ENCODE assay signal across 8 mouse cellular contexts in genomic region chr15:89356372-89356771, GRCm38 (mm10). TPM values are rescaled to one million over a fixed set of nuclear protein-coding genes. Genes with fewer than 3 reads are reported as not detected.
A peak's percentile ranks its signal among the peaks of the same experiment; 100 is the strongest.
DNase-seq lines count a peak whose midpoint lies in the region; ATAC-seq and TF ChIP-seq lines count a peak whose summit lies in the region.

No protein-coding gene starts in this region.

- peak; percentile 64 for ATAC-seq in embryonic facial prominence, embryonic 11.5 days (replicated peaks; ENCODE audit: insufficient number of reproducible peaks, low FRiP score, low TSS enrichment, low read depth)

- 1% methylated on average over 15 of the region's 15 CpGs for WGBS in embryonic facial prominence, embryonic 11.5 days
- under 1% methylated on average over 15 of the region's 15 CpGs for WGBS in large intestine, adult 2 months
- 0% methylated on average over 15 of the region's 15 CpGs for whole genome bisulfite sequencing in small intestine, adult 2 months

- TF ChIP-seq CTCF in small intestine, adult 2 months (IDR thresholded peaks at IDR 0.05; ENCODE audit: extremely low read depth, insufficient read length, insufficient replicate concordance, low read depth, low read length) = no peak

- H3K27me3 ChIP-seq in embryonic facial prominence, embryonic 11.5 days (ENCODE audit: control insufficient read depth, insufficient read depth, low read length) = no peaks in the 10 kb centered on the region
- H3K27me3 ChIP-seq in small intestine, adult 2 months (ENCODE audit: control insufficient read depth, insufficient read depth, low read length) = no peaks in the 10 kb centered on the region

- H3K4me3 ChIP-seq in embryonic facial prominence, embryonic 11.5 days (ENCODE audit: low read depth, low read length) = peak overlapping the region; percentile 63
- H3K4me3 ChIP-seq in small intestine, adult 2 months (ENCODE audit: low read depth, low read length) = peak overlapping the region; percentile 97

- intact Hi-C loops in heart, postnatal 10 days (cut with DNase I) = loop anchor here (2.0 kb wide), 1 partner anchor 16 kb away; the partner anchor contains the start of gene Sco2

- no peaks in the 10 kb centered on the region for H3K4me1 ChIP-seq in embryonic facial prominence, embryonic 11.5 days (ENCODE audit: control insufficient read depth, insufficient read depth, low read length)
- peaks cover 8% of the 10 kb centered on the region for H3K4me1 ChIP-seq in small intestine, adult 2 months (ENCODE audit: control insufficient read depth, insufficient read depth, insufficient read length, low read length)

- peak overlapping the region; percentile 86 for H3K9ac ChIP-seq in embryonic facial prominence, embryonic 11.5 days (replicated peaks; ENCODE audit: low read length)

- DNase-seq in cerebellum, adult 11-12 months = peak; percentile 56
- DNase-seq in cerebellum, adult 8-10 months = no peak
- peak; percentile 98 for DNase-seq in R1 (ENCODE audit: low read depth, low spot score)
- peak; percentile 98 for DNase-seq in embryonic facial prominence, embryonic 11.5 days (ENCODE audit: low spot score)
- peak; percentile 77 for DNase-seq in heart, postnatal 10 days
- peak; percentile 42 for DNase-seq in large intestine, adult 2 months (ENCODE audit: low read depth, low spot score)
- peak; percentile 87 to 90 for DNase-seq in lung, postnatal 4 days

- peak overlapping the region; percentile 68 for H3K27ac ChIP-seq in embryonic facial prominence, embryonic 11.5 days (replicated peaks; ENCODE audit: low read depth, low read length)
- H3K27ac ChIP-seq in small intestine, adult 2 months (ENCODE audit: insufficient read depth, low read depth, low read length) = peak overlapping the region; percentile 40; the same call in 1 of the 2 replicates

- no peak for TF ChIP-seq POLR2A in small intestine, adult 2 months (IDR thresholded peaks at IDR 0.05; ENCODE audit: low read depth, low read length)

- H3K4me2 ChIP-seq in embryonic facial prominence, embryonic 11.5 days (ENCODE audit: low read depth, low read length) = peak overlapping the region; percentile 32

- peaks cover 12% of the 10 kb centered on the region for H3K36me3 ChIP-seq in embryonic facial prominence, embryonic 11.5 days (replicated peaks; ENCODE audit: control insufficient read depth, insufficient read depth, low read depth, low read length)
- H3K36me3 ChIP-seq in small intestine, adult 2 months (ENCODE audit: control insufficient read depth, insufficient read depth, low read length) = peaks cover 29% of the 10 kb centered on the region

- H3K9me3 ChIP-seq in embryonic facial prominence, embryonic 11.5 days (replicated peaks; ENCODE audit: control insufficient read depth, low read length) = no peaks in the 10 kb centered on the region

RNA-seq across cellular contexts. Expression of gene Ncaph2, which starts 0.9 kb away (rescaled TPM):
- polyA plus RNA-seq in embryonic facial prominence, embryonic 11.5 days (2014; fragmentation: Nextera tagmentation; extraction: Ambion mirVana) = 158 and 171 TPM in 2 replicates
- 10 to 100 TPM; 79.2 to 80.9 TPM for total RNA-seq in heart, postnatal 10 days (2021)
- 131 and 133 TPM in 2 replicates for polyA plus RNA-seq in large intestine, adult 2 months (2012; rRNA removed)
- polyA plus RNA-seq in small intestine, adult 2 months (2012; rRNA removed) = 56.8 and 149 TPM in 2 replicates

RNA-seq across cellular contexts. Expression of gene Lmf2, which starts 0.9 kb away (rescaled TPM):
- 21.6 and 33.5 TPM in 2 replicates for polyA plus RNA-seq in embryonic facial prominence, embryonic 11.5 days (2014; fragmentation: Nextera tagmentation; extraction: Ambion mirVana)
- total RNA-seq in heart, postnatal 10 days (2021) = 10 to 100 TPM; 44.2 to 48.9 TPM
- polyA plus RNA-seq in large intestine, adult 2 months (2012; rRNA removed) = 26.3 and 28.9 TPM in 2 replicates
- polyA plus RNA-seq in small intestine, adult 2 months (2012; rRNA removed) = 22.8 and 33.3 TPM in 2 replicates

RNA-seq across cellular contexts. Expression of gene Sco2, which starts 17.3 kb away (rescaled TPM):
- 4.8 and 5.2 TPM in 2 replicates for polyA plus RNA-seq in embryonic facial prominence, embryonic 11.5 days (2014; fragmentation: Nextera tagmentation; extraction: Ambion mirVana)
- total RNA-seq in heart, postnatal 10 days (2021) = 10 to 100 TPM; 20.5 to 22.0 TPM
- polyA plus RNA-seq in large intestine, adult 2 months (2012; rRNA removed) = 70.4 and 142 TPM in 2 replicates
- 239 and 317 TPM in 2 replicates for polyA plus RNA-seq in small intestine, adult 2 months (2012; rRNA removed)

RNA-seq across cellular contexts. Expression of gene Tymp, which starts 20.5 kb away (rescaled TPM):
- polyA plus RNA-seq in embryonic facial prominence, embryonic 11.5 days (2014; fragmentation: Nextera tagmentation; extraction: Ambion mirVana) = 1.4 and 2.1 TPM in 2 replicates
- total RNA-seq in heart, postnatal 10 days (2021) = under 1 TPM; 0.31 to 0.64 TPM
- polyA plus RNA-seq in large intestine, adult 2 months (2012; rRNA removed) = 5.5 and 30.9 TPM in 2 replicates
- polyA plus RNA-seq in small intestine, adult 2 months (2012; rRNA removed) = 114 and 152 TPM in 2 replicates

RNA-seq across cellular contexts. Expression of gene Miox, which starts 22.2 kb away (rescaled TPM):
- not detected in 2 replicates for polyA plus RNA-seq in embryonic facial prominence, embryonic 11.5 days (2014; fragmentation: Nextera tagmentation; extraction: Ambion mirVana)
- not detected for total RNA-seq in heart, postnatal 10 days (2021)
- polyA plus RNA-seq in large intestine, adult 2 months (2012; rRNA removed) = 0.36 TPM in 1 of 2 replicates, not detected in the other
- 0.10 and 0.43 TPM in 2 replicates for polyA plus RNA-seq in small intestine, adult 2 months (2012; rRNA removed)

Comparison
In these comparisons a context has a peak if more than half of its experiments do, and no peak if none do; other contexts are left out.
1. RNA of gene Sco2, which starts 17.3 kb away (polyA plus RNA-seq): 239 to 317 TPM in small intestine, adult 2 months and 70.4 to 142 TPM in large intestine, adult 2 months; 4.8 to 5.2 TPM in embryonic facial prominence, embryonic 11.5 days; every median in the first group is over 10 times any median in the second.